Mouse (Mus musculus): ENCODE results near the gene Col5a2. TPM values are rescaled to one million over a fixed set of nuclear protein-coding genes. Genes with fewer than 3 reads are reported as not detected.

Col5a2 gene
- polyA plus RNA-seq, 2 experiments: 180 to 182 TPM

DNA sequence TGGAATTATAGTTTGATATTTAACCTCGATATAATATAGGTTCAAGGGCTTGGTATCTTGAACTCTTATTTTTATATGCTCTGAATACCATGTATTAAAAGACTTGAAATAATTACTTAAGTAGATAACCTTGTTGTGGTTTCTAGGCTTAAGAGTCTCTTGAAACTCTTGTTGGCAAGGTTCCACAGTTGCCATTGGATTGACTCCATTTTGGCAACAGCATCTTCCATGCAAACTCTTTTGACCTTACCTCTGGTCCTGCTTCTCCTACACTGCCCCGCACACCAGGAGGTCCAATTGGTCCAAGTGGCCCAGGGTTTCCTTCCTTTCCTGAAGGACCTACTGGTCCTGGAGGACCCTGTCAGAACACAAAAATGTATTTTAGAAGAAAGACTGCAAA lies 121.2 kb downstream of the Col5a2 start:
- WGBS: 92% methylated on average over 2 of the region's 2 CpGs
- Histone ChIP-seq H3K4me3 (replicated peaks; ENCODE audit: low read length) (no peak overlapping the region), H3K9ac (ENCODE audit: low read depth, low read length, severe bottlenecking) (no peak overlapping the region), H3K4me1 (ENCODE audit: control insufficient read depth, insufficient read depth, low read length) (peaks cover 5% of the 10 kb centered on the region; the same call in 1 of the 2 replicates), H3K27ac (replicated peaks; ENCODE audit: low read depth, low read length) (no peak overlapping the region), H3K4me2 (replicated peaks; ENCODE audit: low read depth, low read length, severe bottlenecking) (no peak overlapping the region), H3K9me3 (ENCODE audit: control insufficient read depth, low read length) (no peaks in the 10 kb centered on the region), H3K36me3 (ENCODE audit: control insufficient read depth, insufficient read depth, low read length) (peaks cover 49% of the 10 kb centered on the region), H3K27me3 (ENCODE audit: control insufficient read depth, insufficient read depth, low read length) (no peaks in the 10 kb centered on the region)
- no peak for ATAC-seq (ENCODE audit: low FRiP score, low read depth)
- no peak for TF ChIP-seq POLR2A (IDR thresholded peaks at IDR 0.05; ENCODE audit: borderline replicate concordance, extremely low read depth, insufficient read depth, insufficient read length)
- no peak for DNase-seq (ENCODE audit: low spot score)

DNA sequence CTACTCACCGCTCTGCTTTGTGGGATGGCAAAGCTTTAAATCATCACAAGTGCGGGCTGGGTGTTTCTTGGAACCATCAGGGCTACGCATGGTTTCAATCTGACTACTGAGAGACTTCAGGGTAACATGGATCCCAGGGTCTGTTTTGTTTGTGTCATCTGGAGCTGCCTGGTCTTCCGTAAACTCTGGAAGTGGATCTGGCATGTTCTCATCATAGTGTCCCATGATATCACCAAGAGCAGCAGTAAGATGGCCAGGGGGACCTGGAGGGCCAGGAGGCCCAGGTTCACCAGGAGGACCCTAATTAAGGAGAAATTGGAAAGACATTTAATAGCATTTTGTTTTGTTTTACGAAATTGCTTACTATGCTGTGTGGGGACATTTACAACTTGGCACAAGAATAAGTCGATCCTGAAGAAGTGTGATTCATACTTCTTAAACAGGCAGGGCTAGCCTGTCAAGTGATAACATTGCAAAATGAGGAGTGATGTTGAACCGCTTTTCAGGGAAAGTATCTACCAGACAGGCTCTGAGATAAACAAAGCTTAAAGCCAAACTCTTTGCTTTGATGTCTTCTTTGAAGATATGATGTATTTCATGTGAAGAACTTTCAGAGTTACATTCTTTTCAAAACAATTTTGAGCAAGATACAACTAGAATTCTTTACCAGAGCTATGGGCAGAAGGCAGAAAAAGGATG lies 122.9 kb downstream of the Col5a2 start:
- peak; percentile 15 for DNase-seq (ENCODE audit: low spot score)
- Histone ChIP-seq H3K4me3 (replicated peaks; ENCODE audit: low read length) (no peak overlapping the region), H3K36me3 (ENCODE audit: control insufficient read depth, insufficient read depth, low read length) (peaks cover 54% of the 10 kb centered on the region), H3K27ac (replicated peaks; ENCODE audit: low read depth, low read length) (0 out of 2 replicates have a peak overlapping the region, but pooled peaks have one; percentile 5), H3K9me3 (ENCODE audit: control insufficient read depth, low read length) (no peaks in the 10 kb centered on the region), H3K4me2 (replicated peaks; ENCODE audit: low read depth, low read length, severe bottlenecking) (no peak overlapping the region), H3K4me1 (ENCODE audit: control insufficient read depth, insufficient read depth, low read length) (0 out of 2 replicates have a peak, but pooled peaks cover under 1% of the 10 kb centered on the region), H3K9ac (ENCODE audit: low read depth, low read length, severe bottlenecking) (no peak overlapping the region), H3K27me3 (ENCODE audit: control insufficient read depth, insufficient read depth, low read length) (no peaks in the 10 kb centered on the region)
- no peak for ATAC-seq (ENCODE audit: low FRiP score, low read depth)
- 60% methylated on average over 7 of the region's 7 CpGs for WGBS
- no peak for TF ChIP-seq POLR2A (IDR thresholded peaks at IDR 0.05; ENCODE audit: borderline replicate concordance, extremely low read depth, insufficient read depth, insufficient read length)

DNA sequence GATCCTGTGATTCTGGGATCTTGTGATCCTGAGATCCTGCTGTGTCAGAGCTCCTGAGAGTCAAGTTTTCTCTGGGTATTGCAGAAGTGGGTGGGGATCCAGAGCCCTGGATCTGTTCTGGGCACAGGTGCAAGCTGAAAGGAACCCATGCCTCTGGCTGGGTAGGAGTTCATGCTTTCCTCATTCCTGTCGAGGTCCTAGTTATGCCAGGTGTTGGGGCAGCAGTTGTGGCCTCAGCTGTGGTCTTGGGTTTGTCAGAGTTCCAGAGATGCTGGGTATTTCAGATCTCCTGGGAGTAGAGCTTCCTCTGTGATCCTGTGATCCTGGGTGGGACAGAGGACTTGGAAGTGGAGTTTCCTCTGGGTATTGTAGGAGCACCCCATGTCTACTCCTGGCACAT lies 137.7 kb downstream of the Col5a2 start:
- H3K4me3 ChIP-seq (replicated peaks; ENCODE audit: low read length): no peak overlapping the region
- no peaks in the 10 kb centered on the region for H3K4me1 ChIP-seq (ENCODE audit: control insufficient read depth, insufficient read depth, low read length)
- no peak for DNase-seq (ENCODE audit: low spot score)
- no peak overlapping the region for H3K9ac ChIP-seq (ENCODE audit: low read depth, low read length, severe bottlenecking)
- 69% methylated on average over 1 of the region's 1 CpGs for WGBS
- H3K36me3 ChIP-seq (ENCODE audit: control insufficient read depth, insufficient read depth, low read length): peaks cover 16% of the 10 kb centered on the region
- H3K27ac ChIP-seq (replicated peaks; ENCODE audit: low read depth, low read length): no peak overlapping the region
- H3K4me2 ChIP-seq (replicated peaks; ENCODE audit: low read depth, low read length, severe bottlenecking): no peak overlapping the region
- no peaks in the 10 kb centered on the region for H3K27me3 ChIP-seq (ENCODE audit: control insufficient read depth, insufficient read depth, low read length)
- ATAC-seq (ENCODE audit: low FRiP score, low read depth): no peak
- TF ChIP-seq POLR2A (IDR thresholded peaks at IDR 0.05; ENCODE audit: borderline replicate concordance, extremely low read depth, insufficient read depth, insufficient read length): no peak
- H3K9me3 ChIP-seq (ENCODE audit: control insufficient read depth, low read length): peaks cover 19% of the 10 kb centered on the region

DNA sequence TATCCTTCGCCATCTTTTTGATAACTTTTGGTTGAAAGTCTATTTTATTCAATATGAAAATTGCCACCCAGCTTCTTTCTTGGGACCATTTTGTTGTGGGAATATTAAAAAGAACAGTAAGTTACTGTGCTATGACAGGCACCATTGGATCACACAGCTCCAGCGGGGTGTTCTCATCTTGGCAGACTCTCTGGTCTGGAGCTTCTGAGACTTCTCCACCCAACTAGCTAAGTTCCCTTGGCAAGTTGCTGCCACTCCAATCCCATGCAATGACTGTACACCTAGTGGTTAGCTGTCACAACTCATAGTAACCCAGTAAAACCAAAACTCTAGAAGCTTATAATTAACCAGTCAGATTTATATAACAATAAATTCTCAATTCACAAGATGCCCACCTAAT lies 139.8 kb downstream of the Col5a2 start:
- Histone ChIP-seq H3K9ac (ENCODE audit: low read depth, low read length, severe bottlenecking) (no peak overlapping the region), H3K27ac (replicated peaks; ENCODE audit: low read depth, low read length) (no peak overlapping the region), H3K4me3 (replicated peaks; ENCODE audit: low read length) (no peak overlapping the region), H3K4me1 (ENCODE audit: control insufficient read depth, insufficient read depth, low read length) (no peaks in the 10 kb centered on the region), H3K27me3 (ENCODE audit: control insufficient read depth, insufficient read depth, low read length) (no peaks in the 10 kb centered on the region), H3K4me2 (replicated peaks; ENCODE audit: low read depth, low read length, severe bottlenecking) (no peak overlapping the region), H3K36me3 (ENCODE audit: control insufficient read depth, insufficient read depth, low read length) (peaks cover 13% of the 10 kb centered on the region), H3K9me3 (ENCODE audit: control insufficient read depth, low read length) (peaks cover 8% of the 10 kb centered on the region; the same call in 1 of the 2 replicates)
- 91% methylated on average over 2 of the region's 2 CpGs for WGBS
- DNase-seq (ENCODE audit: low spot score): no peak
- no peak for TF ChIP-seq POLR2A (IDR thresholded peaks at IDR 0.05; ENCODE audit: borderline replicate concordance, extremely low read depth, insufficient read depth, insufficient read length)
- ATAC-seq (ENCODE audit: low FRiP score, low read depth): no peak

DNA sequence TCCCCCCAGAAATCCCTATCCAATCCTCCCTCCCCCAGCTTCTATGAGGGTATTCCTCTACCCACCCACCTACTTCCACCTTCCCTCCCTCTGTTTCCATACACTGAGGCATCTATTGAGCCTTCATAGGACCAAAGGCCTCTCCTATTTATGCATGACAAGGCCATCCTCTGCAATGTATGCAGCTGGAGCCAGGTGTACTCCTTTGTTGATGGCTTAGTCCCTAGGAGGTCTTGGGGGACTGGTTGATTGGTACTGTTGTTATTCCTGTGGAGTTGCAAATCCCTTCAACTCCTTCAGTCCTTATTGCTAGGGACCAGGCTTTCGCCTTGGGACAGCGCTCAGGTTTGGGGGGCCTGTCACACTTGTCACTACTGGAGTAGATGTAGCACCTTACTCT lies 143.4 kb downstream of the Col5a2 start:
- 89% methylated on average over 2 of the region's 2 CpGs for WGBS
- no peak overlapping the region for H3K9ac ChIP-seq (ENCODE audit: low read depth, low read length, severe bottlenecking)
- H3K4me3 ChIP-seq (replicated peaks; ENCODE audit: low read length): no peak overlapping the region
- H3K27me3 ChIP-seq (ENCODE audit: control insufficient read depth, insufficient read depth, low read length): no peaks in the 10 kb centered on the region
- no peak for TF ChIP-seq POLR2A (IDR thresholded peaks at IDR 0.05; ENCODE audit: borderline replicate concordance, extremely low read depth, insufficient read depth, insufficient read length)
- ATAC-seq (ENCODE audit: low FRiP score, low read depth): no peak
- H3K4me1 ChIP-seq (ENCODE audit: control insufficient read depth, insufficient read depth, low read length): no peaks in the 10 kb centered on the region
- no peak overlapping the region for H3K4me2 ChIP-seq (replicated peaks; ENCODE audit: low read depth, low read length, severe bottlenecking)
- no peak for DNase-seq (ENCODE audit: low spot score)
- H3K9me3 ChIP-seq (ENCODE audit: control insufficient read depth, low read length): no peaks in the 10 kb centered on the region
- H3K36me3 ChIP-seq (ENCODE audit: control insufficient read depth, insufficient read depth, low read length): no peaks in the 10 kb centered on the region
- no peak overlapping the region for H3K27ac ChIP-seq (replicated peaks; ENCODE audit: low read depth, low read length)
